Mouse (Mus musculus): ENCODE results near the gene Rgs14. TPM values are rescaled to one million over a fixed set of nuclear protein-coding genes. Genes with fewer than 3 reads are reported as not detected.

Gene Rgs14
- polyA plus RNA-seq, 1 experiment from 2014 or later, result 0.81 TPM

DNA sequence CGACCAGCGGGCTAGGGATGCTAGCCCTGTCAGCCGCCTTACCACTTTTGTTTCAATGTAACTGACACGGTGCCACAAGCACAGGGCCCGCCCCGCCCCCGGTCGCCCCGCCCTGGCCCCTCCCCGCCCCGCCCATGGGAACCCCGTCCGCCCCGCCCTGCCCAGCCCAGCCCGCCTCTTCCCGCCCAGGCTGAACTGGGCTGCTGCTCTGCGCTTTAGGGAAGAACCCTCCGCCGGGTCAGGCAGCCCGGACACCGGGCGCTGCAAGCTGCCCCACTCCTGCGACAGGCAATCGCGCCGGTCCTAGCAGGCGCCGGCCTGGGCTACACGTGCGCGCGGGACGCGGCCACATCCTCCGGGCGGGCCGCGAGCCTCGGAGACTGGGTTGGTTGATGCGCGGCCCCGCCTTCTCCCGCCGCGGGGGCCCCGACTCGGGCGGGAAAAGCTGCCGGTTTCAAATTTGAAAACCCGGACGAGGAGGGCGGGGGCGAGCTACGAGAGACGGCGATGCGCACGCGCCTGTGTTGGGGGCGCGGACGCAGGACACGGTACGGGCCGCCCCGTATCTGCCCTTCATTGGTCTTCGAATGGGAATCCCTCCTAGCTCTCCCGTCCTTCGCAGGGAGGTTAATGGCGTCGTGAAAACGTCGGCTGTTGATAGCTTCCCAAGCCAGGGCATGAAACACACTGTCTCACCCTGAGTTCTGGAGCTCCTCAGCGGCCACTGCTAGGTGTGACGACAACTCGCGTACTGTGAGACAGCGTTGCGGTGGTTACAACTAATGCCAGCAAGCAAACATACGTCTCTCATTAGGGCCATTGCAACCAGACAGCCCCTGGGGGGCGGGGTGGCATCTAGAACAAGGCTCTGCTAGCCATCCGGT lies 39.6 kb upstream of the Rgs14 start, which contains the start of gene Mxd3:
TSS of gene Mxd3 (minus strand) at position 141 of the 884 bp plus-strand sequence.
- WGBS, result under 1% methylated on average over 81 of the region's 82 CpGs
- peaks cover 13% of the 10 kb centered on the region for H3K36me3 ChIP-seq
- ATAC-seq (ENCODE audit: low FRiP score), result peak; percentile 85

DNA sequence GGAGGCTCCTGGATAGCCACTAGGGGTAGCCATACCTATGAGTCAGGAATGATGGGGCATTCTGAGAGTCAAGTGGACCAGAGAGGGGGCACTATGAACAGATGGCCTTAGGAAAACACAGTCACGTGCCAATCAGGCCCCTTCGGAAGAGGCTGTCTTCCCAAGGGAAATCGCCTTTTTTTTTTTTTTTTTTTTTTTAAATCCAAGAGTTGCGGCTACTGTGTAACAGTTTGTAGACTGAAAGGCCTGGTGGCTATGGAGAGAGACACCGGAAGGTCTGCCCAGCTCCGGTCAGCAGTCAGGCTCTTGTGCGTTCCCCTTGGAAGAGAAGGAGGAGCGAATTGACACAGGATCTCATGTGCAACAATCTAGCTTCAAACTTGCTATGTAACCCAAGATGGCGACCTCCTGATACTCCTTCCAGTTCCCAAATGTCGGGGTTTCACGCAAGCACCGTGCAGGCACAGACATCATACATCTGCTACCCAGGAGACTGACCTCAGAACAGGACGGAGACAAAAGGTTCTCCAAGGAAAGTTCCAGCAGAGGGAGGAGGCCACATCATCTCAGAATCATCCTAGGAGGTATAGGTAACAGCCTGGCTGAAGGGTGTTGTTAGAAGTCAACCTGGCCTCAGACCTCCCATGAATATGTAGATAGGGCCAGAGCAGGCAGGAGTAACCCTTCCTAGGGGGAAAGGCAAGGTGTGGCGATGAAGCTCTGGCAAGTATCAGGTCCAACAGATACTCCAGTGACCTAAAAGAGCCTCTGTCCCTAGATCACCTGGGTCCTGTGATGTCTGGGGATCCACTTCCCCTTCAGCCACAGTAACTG lies 38.7 kb upstream of the Rgs14 start:
- no peak for ATAC-seq (ENCODE audit: low FRiP score)
- Histone ChIP-seq H3K9ac (replicated peaks) (peak overlapping the region; percentile 63), H3K4me3 (replicated peaks) (peak overlapping the region; percentile 83), H3K4me2 (peak overlapping the region; percentile 98), H3K9me3 (replicated peaks) (no peaks in the 10 kb centered on the region), H3K4me1 (peaks cover 37% of the 10 kb centered on the region), H3K36me3 (peaks cover 5% of the 10 kb centered on the region), H3K27ac (replicated peaks) (peak overlapping the region; percentile 82), H3K27me3 (replicated peaks) (no peaks in the 10 kb centered on the region)
- 49% methylated on average over 14 of the region's 14 CpGs for WGBS

More for the DNA sequence above, 39.6 kb upstream of the Rgs14 start, which contains the start of gene Mxd3:
- peak within 1 kb of the TSS; percentile 63 for H3K9ac ChIP-seq (replicated peaks)
- peak within 1 kb of the TSS; percentile 83 for H3K4me3 ChIP-seq (replicated peaks)
- H3K4me2 ChIP-seq, result peak within 1 kb of the TSS; percentile 98
- H3K4me1 ChIP-seq, result peaks cover 37% of the 10 kb centered on the region
- no peaks in the 10 kb centered on the region for H3K9me3 ChIP-seq (replicated peaks)
- H3K27ac ChIP-seq (replicated peaks), result peak within 1 kb of the TSS; percentile 82
- H3K27me3 ChIP-seq (replicated peaks), result no peaks in the 10 kb centered on the region

DNA sequence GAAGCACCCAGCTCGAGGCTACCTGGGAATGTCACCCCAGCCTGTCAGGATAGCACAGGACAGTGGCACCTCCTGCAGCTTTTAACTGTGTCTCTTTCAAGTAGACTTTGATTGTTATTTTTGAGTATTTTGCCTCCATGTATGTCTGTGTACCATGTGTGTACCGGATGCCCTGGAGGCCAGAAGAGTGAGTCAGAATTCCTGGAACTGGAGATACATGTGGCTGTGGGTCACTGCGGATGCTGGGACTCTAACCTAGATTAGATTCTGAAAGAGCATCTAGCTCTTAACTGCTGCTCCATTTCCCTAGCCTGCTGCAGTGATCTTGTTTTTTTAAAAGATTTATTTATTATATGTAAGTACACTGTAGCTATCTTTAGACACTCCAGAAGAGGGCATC lies 37.2 kb upstream of the Rgs14 start:
- Histone ChIP-seq H3K9me3 (replicated peaks) (no peaks in the 10 kb centered on the region), H3K4me2 (no peak overlapping the region), H3K9ac (replicated peaks) (no peak overlapping the region), H3K27me3 (replicated peaks) (no peaks in the 10 kb centered on the region), H3K4me1 (peaks cover 31% of the 10 kb centered on the region), H3K27ac (replicated peaks) (no peak overlapping the region), H3K36me3 (no peaks in the 10 kb centered on the region), H3K4me3 (replicated peaks) (no peak overlapping the region)
- ATAC-seq (ENCODE audit: low FRiP score), result no peak
- 96% methylated on average over 3 of the region's 3 CpGs for WGBS

DNA sequence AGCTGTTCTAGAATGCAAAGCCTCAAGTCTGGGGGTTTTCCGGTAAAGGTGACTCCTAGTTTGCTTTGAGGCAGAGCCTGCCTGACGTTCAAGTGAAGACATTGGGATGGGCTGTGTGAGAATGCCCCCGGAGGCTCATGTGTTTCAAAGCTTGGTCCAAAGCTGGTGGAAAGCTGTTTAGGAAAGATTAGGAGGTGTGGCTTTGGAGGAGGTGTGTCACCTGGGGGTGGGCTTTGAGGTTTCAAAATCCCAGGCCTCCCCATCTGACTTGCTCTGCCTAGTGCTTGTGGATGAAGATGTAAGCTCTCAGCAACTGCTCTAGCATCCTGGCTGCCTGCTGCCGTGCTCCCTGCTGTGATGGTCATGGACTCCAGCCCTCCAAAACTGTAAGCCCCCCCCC lies 33.8 kb upstream of the Rgs14 start:
- no peaks in the 10 kb centered on the region for H3K27me3 ChIP-seq (replicated peaks)
- no peak overlapping the region for H3K27ac ChIP-seq (replicated peaks)
- H3K36me3 ChIP-seq, result no peaks in the 10 kb centered on the region
- no peak overlapping the region for H3K4me2 ChIP-seq
- H3K4me3 ChIP-seq (replicated peaks), result no peak overlapping the region
- H3K9me3 ChIP-seq (replicated peaks), result no peaks in the 10 kb centered on the region
- H3K4me1 ChIP-seq, result peaks cover 3% of the 10 kb centered on the region
- H3K9ac ChIP-seq (replicated peaks), result no peak overlapping the region
- ATAC-seq (ENCODE audit: low FRiP score), result no peak
- 82% methylated on average over 4 of the region's 4 CpGs for WGBS

DNA sequence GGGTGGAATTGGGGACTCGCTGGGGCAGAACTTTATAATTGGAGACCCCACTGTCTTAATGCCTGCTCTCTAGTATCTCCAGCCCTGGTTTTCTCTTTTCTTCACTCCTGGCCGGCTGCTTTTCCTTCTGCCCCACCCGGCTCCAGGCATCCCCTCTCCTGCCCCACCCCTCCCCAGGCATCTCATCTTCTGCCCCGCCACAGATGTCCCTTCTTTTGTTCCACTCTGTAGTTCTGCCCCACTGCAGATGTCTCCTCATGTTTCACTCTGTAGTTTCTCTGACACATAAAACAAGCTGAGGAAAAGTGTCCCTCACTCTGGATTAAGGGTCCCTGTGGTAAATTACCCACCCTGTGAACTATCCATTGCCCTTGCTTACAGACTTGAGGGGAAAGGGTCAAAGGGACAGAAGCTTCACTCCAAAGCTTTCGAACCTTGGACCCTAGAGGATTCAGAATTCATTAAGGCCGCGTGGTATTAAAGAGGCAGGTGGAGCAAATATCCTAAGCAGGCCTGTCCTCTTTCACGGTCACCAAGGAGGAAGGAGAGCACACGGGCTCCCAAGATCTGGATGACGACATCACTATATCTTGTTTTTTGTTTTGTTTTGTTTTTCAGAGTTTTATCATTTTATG lies 32.1 kb upstream of the Rgs14 start:
- no peaks in the 10 kb centered on the region for H3K4me1 ChIP-seq
- H3K4me2 ChIP-seq, result no peak overlapping the region
- H3K9me3 ChIP-seq (replicated peaks), result no peaks in the 10 kb centered on the region
- no peak overlapping the region for H3K27ac ChIP-seq (replicated peaks)
- 72% methylated on average over 10 of the region's 10 CpGs for WGBS
- H3K36me3 ChIP-seq, result no peaks in the 10 kb centered on the region
- no peak overlapping the region for H3K4me3 ChIP-seq (replicated peaks)
- no peak for ATAC-seq (ENCODE audit: low FRiP score)
- H3K9ac ChIP-seq (replicated peaks), result no peak overlapping the region
- no peaks in the 10 kb centered on the region for H3K27me3 ChIP-seq (replicated peaks)

DNA sequence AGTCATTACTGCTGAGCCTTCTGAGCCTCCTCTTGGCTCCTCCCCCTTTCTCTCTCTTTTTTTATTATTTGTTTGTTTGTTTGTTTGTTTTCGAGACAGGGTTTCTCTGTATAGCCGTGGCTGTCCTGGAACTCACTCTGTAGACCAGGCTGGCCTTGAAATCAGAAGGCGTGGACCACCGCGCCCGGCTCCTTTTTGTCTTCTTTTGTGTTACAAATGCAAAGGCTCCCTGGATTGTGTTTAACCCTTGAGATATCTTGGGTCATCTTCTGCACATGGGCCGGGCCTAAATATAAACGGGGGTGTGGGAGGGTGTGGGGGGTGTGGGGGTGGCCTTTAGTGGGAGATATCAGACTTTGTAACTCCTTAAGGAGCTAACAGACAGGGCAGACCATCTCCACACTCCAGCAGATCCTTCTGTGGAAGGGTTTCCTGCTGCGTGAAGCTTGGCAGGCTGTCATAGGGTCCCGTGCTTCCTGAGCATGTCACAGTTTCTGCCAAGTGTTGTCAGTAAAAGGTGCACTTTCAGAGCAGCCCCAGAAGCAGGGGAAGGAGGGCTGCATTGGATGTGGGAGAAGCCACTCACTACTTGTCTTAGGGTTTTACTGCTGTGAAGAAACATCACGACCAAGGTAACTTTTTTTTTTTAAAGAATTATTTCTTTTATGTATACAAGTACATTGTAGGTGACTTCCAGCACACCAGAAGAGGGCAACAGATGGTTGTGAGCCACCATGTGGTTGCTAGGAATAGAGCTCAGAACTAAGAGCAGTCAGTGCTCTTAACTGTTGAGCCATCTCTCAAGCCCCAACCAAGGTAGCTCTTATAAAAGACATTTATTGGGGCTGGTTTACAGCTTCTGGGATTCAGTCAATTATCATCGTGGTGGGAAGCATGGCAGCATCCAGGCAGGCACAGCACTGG lies 31.1 kb upstream of the Rgs14 start:
- Histone ChIP-seq H3K9me3 (replicated peaks) (no peaks in the 10 kb centered on the region), H3K4me3 (replicated peaks) (no peak overlapping the region), H3K4me1 (no peaks in the 10 kb centered on the region), H3K27me3 (replicated peaks) (no peaks in the 10 kb centered on the region), H3K9ac (replicated peaks) (no peak overlapping the region), H3K27ac (replicated peaks) (no peak overlapping the region), H3K4me2 (no peak overlapping the region), H3K36me3 (no peaks in the 10 kb centered on the region)
- 61% methylated on average over 12 of the region's 12 CpGs for WGBS
- no peak for ATAC-seq (ENCODE audit: low FRiP score)

DNA sequence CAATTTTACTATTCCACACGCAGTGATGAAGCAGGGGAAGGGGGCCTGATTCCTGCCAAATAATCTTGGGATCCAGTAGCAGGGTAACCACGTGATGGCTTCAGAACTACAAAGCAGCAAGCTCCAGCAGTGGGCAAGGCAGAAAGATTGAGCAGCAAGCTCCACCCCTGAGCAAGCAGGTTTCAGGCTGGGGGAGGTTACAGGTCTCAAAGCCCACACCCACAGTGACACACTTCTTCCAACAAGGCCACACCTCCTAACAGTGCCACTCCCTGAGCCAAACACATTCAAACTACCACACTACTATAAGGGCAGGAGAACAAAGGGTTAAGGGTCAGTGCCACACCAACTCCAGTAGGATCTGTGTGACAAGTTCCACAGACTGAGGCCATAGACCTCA lies 30.3 kb upstream of the Rgs14 start:
- 43% methylated on average over 2 of the region's 2 CpGs for WGBS

DNA sequence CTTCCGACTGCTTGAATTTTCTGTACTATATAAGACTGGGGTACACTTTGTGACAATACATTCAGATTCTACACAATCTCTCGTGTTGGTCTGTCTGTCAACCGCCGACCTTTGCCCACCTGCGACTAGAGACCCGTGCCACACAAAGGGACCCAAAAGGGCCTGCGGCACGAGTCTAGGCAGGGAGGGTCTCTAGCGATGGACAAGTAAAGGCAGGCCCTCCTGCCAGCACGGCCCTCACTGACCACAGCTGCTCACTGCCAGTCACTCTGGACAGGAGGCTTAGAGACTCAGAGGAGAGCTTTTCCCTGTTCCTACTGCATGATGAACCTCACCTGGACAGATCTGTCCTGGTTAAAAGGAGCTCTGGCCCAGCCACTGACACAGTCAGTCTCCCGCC lies 27.1 kb upstream of the Rgs14 start:
- 54% methylated on average over 11 of the region's 11 CpGs for WGBS
- Histone ChIP-seq H3K4me2 (no peak overlapping the region), H3K9ac (replicated peaks) (no peak overlapping the region), H3K4me1 (no peaks in the 10 kb centered on the region), H3K27ac (replicated peaks) (no peak overlapping the region), H3K4me3 (replicated peaks) (no peak overlapping the region), H3K36me3 (peaks cover 39% of the 10 kb centered on the region), H3K27me3 (replicated peaks) (no peaks in the 10 kb centered on the region), H3K9me3 (replicated peaks) (no peaks in the 10 kb centered on the region)
- no peak for ATAC-seq (ENCODE audit: low FRiP score)

More for the DNA sequence above, 30.3 kb upstream of the Rgs14 start:
- Histone ChIP-seq H3K27me3 (replicated peaks) (no peaks in the 10 kb centered on the region), H3K36me3 (peaks cover 7% of the 10 kb centered on the region), H3K9ac (replicated peaks) (no peak overlapping the region), H3K27ac (replicated peaks) (no peak overlapping the region), H3K4me3 (replicated peaks) (no peak overlapping the region), H3K9me3 (replicated peaks) (no peaks in the 10 kb centered on the region), H3K4me2 (no peak overlapping the region), H3K4me1 (no peaks in the 10 kb centered on the region)
- no peak for ATAC-seq (ENCODE audit: low FRiP score)

DNA sequence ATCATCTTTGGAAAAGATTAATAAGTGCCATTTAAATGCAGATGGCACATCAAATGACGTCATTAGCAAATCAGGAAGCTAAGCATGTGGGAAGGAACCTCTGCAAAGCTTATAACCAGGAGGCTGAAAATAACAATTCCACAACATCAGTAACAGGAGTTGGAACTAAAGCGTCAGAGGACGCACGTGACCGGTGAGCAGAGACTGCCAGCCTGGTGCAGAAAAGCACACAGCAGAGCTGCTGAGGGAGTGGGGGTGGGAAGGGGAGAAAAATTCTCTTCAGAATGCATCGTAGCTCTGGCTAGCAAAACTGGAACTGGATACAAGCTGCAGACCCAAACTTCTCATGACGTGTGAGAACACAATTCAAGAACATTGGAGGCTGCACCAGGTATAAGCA lies 25.2 kb upstream of the Rgs14 start:
- no peaks in the 10 kb centered on the region for H3K9me3 ChIP-seq (replicated peaks)
- no peak overlapping the region for H3K9ac ChIP-seq (replicated peaks)
- 91% methylated on average over 7 of the region's 7 CpGs for WGBS
- no peak overlapping the region for H3K4me2 ChIP-seq
- peaks cover 56% of the 10 kb centered on the region for H3K36me3 ChIP-seq
- no peak overlapping the region for H3K4me3 ChIP-seq (replicated peaks)
- ATAC-seq (ENCODE audit: low FRiP score), result no peak
- no peaks in the 10 kb centered on the region for H3K4me1 ChIP-seq
- H3K27me3 ChIP-seq (replicated peaks), result no peaks in the 10 kb centered on the region
- no peak overlapping the region for H3K27ac ChIP-seq (replicated peaks)

DNA sequence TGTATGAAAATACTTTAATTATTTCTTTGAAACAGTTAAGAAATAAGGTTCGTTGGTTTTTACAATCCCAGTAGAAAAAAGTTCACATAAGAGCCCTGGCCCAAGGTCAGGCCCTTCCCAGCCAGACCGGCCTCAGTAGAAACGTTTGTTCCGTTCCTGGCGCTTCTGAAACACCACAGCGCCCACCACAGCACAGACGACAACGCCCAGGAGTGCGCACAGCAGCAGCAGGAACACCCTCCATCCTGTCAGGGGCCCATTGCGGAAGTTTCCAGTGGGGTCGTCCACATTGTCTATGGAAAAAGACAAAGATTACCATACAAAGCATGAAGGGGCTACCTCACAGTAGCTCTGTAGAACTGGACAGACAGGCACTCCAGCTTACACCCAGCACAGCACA lies 22.8 kb upstream of the Rgs14 start:
- Histone ChIP-seq H3K27me3 (replicated peaks) (no peaks in the 10 kb centered on the region), H3K4me3 (replicated peaks) (no peak overlapping the region), H3K4me1 (no peaks in the 10 kb centered on the region), H3K4me2 (no peak overlapping the region), H3K27ac (replicated peaks) (no peak overlapping the region), H3K36me3 (peaks cover 78% of the 10 kb centered on the region), H3K9ac (replicated peaks) (no peak overlapping the region), H3K9me3 (replicated peaks) (no peaks in the 10 kb centered on the region)
- no peak for ATAC-seq (ENCODE audit: low FRiP score)
- WGBS, result 90% methylated on average over 11 of the region's 11 CpGs

DNA sequence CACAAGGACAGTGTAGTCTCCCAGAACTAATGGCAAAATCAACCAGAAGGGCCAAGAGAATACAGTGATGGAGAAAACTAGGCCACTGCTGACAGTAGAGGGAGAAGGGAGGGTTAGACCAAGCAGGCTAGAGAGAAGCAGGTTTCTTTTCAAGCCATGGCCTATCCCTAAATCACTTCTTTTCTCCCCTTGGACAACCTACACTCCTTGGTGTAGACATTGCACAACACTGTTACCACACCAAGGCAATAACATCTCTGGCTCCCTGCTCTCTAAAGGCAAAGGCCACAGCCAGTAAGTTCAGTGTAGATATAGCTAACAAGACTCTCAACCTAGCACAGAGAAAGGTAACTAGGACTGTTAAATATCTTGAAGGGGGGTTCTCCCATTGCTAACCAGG lies 8.4 kb upstream of the Rgs14 start:
- peaks cover 37% of the 10 kb centered on the region for H3K4me1 ChIP-seq
- H3K4me3 ChIP-seq (replicated peaks), result peak overlapping the region; percentile 98
- no peak for ATAC-seq (ENCODE audit: low FRiP score)
- H3K9me3 ChIP-seq (replicated peaks), result no peaks in the 10 kb centered on the region
- H3K27me3 ChIP-seq (replicated peaks), result peaks cover 5% of the 10 kb centered on the region
- peaks cover 21% of the 10 kb centered on the region for H3K36me3 ChIP-seq
- H3K4me2 ChIP-seq, result peak overlapping the region; percentile 90
- no peak overlapping the region for H3K27ac ChIP-seq (replicated peaks)
- peak overlapping the region; percentile 89; the same call in 1 of the 2 replicates for H3K9ac ChIP-seq (replicated peaks)

Data from neural tube, embryonic 15.5 days (tissue).